Mouse (Mus musculus) MEL (cell line): ENCODE data around the gene Vasn.

Experiments
- CTCF ChIP-seq, 3 experiments: IDR thresholded peaks in 2 of 3; conservative IDR thresholded peaks in 1 of 3; 2 replicates each; pipeline ENCODE4 v1.5.1; 2011 to 2012; ENCODE audit warnings: low read length in 3 of 3, low read depth in 2 of 3, mild to moderate bottlenecking in 2 of 3, improper control_type of control experiment in 1 of 3, inconsistent platforms in 1 of 3, mixed read lengths in 1 of 3, moderate library complexity in 1 of 3; ENCODE audit not compliant: control insufficient read depth in 1 of 3, insufficient read depth in 1 of 3, poor library complexity in 1 of 3, severe bottlenecking in 1 of 3
- ETS1 ChIP-seq: IDR thresholded peaks from 2 replicates; pipeline ENCODE4 v1.6.1; 2012; ENCODE audit warnings: low read depth, mild to moderate bottlenecking, inconsistent platforms, low read length, improper control_type of control experiment, moderate library complexity
- KAT2A ChIP-seq: conservative IDR thresholded peaks from 2 replicates; pipeline ENCODE4 v1.6.1; 2012; ENCODE audit warnings: low read depth, low read length, improper control_type of control experiment, inconsistent platforms
- MYC ChIP-seq: IDR thresholded peaks from 2 replicates; pipeline ENCODE4 v1.6.1; 2011; ENCODE audit warnings: low read depth, mild to moderate bottlenecking, low read length, improper control_type of control experiment, moderate library complexity
- TBP ChIP-seq: IDR thresholded peaks from 2 replicates; pipeline ENCODE4 v1.8.0; 2011; ENCODE audit warnings: low read depth, low read length, improper control_type of control experiment
- ZNF384 ChIP-seq: IDR thresholded peaks from 2 replicates; pipeline ENCODE4 v1.6.1; 2012; ENCODE audit warnings: low read depth, mild to moderate bottlenecking, inconsistent platforms, low read length, improper control_type of control experiment

DNA sequence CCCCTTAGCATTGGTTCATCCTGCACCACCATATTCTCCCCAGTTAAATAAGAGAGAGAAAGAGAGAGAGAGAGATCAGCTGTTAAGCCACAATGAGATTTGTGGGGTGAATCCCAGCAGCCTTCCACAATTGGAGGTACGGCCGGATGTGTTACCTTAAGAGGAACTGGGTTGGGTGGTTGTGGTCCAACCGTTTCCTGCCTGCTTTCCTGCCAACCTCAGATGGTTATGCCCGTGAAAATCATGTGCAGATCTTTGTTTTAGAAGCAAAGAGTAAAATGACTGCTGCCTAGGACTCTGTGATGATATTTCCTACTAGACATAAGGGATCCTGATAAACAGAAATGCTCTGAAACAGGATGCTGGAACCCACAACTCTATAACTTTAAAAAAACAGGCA is 34.4 kb downstream of the Vasn start:
- TF ChIP-seq ETS1: peak; percentile 87
- TF ChIP-seq CTCF (IDR thresholded peaks at IDR 0.05 in 2 of 3, conservative IDR thresholded peaks at IDR 0.05 in 1 of 3; ENCODE audit: control insufficient read depth in 1 of 3, insufficient read depth in 1 of 3, low read depth in 2 of 3, low read length in 3 of 3, poor library complexity in 1 of 3, severe bottlenecking in 1 of 3): no peak
- TF ChIP-seq MYC: peak; percentile 56; the same call in 1 of the 2 replicates
- no peak for TF ChIP-seq TBP
- TF ChIP-seq ZNF384: no peak
- no peak for TF ChIP-seq KAT2A
